ENCODE assay signal across 26 mouse cellular contexts in genomic region chr1:131213361-131213760, GRCm38 (mm10). TPM values are rescaled to one million over a fixed set of nuclear protein-coding genes. Genes with fewer than 3 reads are reported as not detected.
DNase-seq lines count a peak whose midpoint lies in the region; ATAC-seq and TF ChIP-seq lines count a peak whose summit lies in the region.
"Had no signal": no experiment of that assay in that cellular context is flagged by ENCODE, and none has a peak within 500 bp of the region (broad histone marks: within the 10 kb centered on the region; RNA-seq: fewer than 3 reads in every experiment).

No protein-coding gene starts in this region.

- no peak overlapping the region for H3K4me2 ChIP-seq in heart, embryonic 13.5 days
- H3K4me2 ChIP-seq in lung, postnatal 0 days (replicated peaks; ENCODE audit: low read depth, low read length), result no peak overlapping the region
- no peak overlapping the region for H3K4me2 ChIP-seq in stomach, embryonic 15.5 days
- H3K4me2 ChIP-seq: hindbrain, embryonic 12.5 days; kidney, embryonic 15.5 days; liver, embryonic 11.5 days; midbrain, embryonic 15.5 days; neural tube, embryonic 15.5 days had no signal

- H3K9me3 ChIP-seq in heart, embryonic 13.5 days, result no peaks in the 10 kb centered on the region
- no peaks in the 10 kb centered on the region for H3K9me3 ChIP-seq in lung, postnatal 0 days (ENCODE audit: low read length)
- no peaks in the 10 kb centered on the region for H3K9me3 ChIP-seq in stomach, embryonic 15.5 days
- H3K9me3 ChIP-seq: hindbrain, embryonic 12.5 days; kidney, embryonic 15.5 days; midbrain, embryonic 10.5 days; midbrain, embryonic 15.5 days; neural tube, embryonic 15.5 days had no signal

- no peak for TF ChIP-seq CTCF in lung, postnatal 0 days (IDR thresholded peaks at IDR 0.05)

- peaks cover 10% of the 10 kb centered on the region for H3K36me3 ChIP-seq in heart, embryonic 13.5 days
- H3K36me3 ChIP-seq in lung, postnatal 0 days (ENCODE audit: insufficient read depth, low read length), result no peaks in the 10 kb centered on the region
- H3K36me3 ChIP-seq in stomach, embryonic 15.5 days, result no peaks in the 10 kb centered on the region
- H3K36me3 ChIP-seq: hindbrain, embryonic 12.5 days; kidney, embryonic 15.5 days; midbrain, embryonic 10.5 days; midbrain, embryonic 15.5 days; neural tube, embryonic 15.5 days had no signal

- H3K27me3 ChIP-seq in heart, embryonic 13.5 days (replicated peaks), result no peaks in the 10 kb centered on the region
- no peaks in the 10 kb centered on the region for H3K27me3 ChIP-seq in lung, postnatal 0 days (replicated peaks; ENCODE audit: insufficient read depth, low read length)
- no peaks in the 10 kb centered on the region for H3K27me3 ChIP-seq in stomach, embryonic 15.5 days (replicated peaks)
- H3K27me3 ChIP-seq: hindbrain, embryonic 12.5 days; midbrain, embryonic 15.5 days; neural tube, embryonic 15.5 days; Patski had no signal

- intact Hi-C loops in left cerebral cortex, postnatal 36 days (cut with DNase I), result no loop called here

- H3K27ac ChIP-seq in heart, embryonic 13.5 days (replicated peaks), result 0 out of 2 replicates have a peak overlapping the region, but pooled peaks have one; percentile 7
- no peak overlapping the region for H3K27ac ChIP-seq in lung, postnatal 0 days (ENCODE audit: low read length)
- peak overlapping the region; percentile 44; the same call in 1 of the 2 replicates for H3K27ac ChIP-seq in stomach, embryonic 15.5 days
- H3K27ac ChIP-seq: hindbrain, embryonic 12.5 days; hindbrain, postnatal 0 days; kidney, embryonic 15.5 days; midbrain, embryonic 10.5 days; midbrain, embryonic 15.5 days; neural tube, embryonic 15.5 days had no signal

- DNase-seq in heart, adult 8-10 months (ENCODE audit: low spot score), result no peak
- peak; percentile 17 to 38 for DNase-seq in left cerebral cortex, postnatal 36 days (ENCODE audit: low spot score in 2 of 2)
- no peak for DNase-seq in left cerebral cortex, adult 9 months (ENCODE audit: low spot score in 2 of 2)
- DNase-seq in lung, postnatal 0 days (ENCODE audit: low spot score), result peak; percentile 29
- DNase-seq in lung, postnatal 25 days (ENCODE audit: low spot score), result no peak
- DNase-seq: adrenal gland, postnatal 10 days; cerebellum, adult 8-10 months; cerebellum, postnatal 25 days; gastrocnemius, postnatal 14 days; heart, adult 11 months; kidney, adult 18-20 months; kidney, postnatal 25 days; retina, postnatal 1 day; spleen, adult 18-20 months; thymus, postnatal 4 days had no signal

- 58% methylated on average over 6 of the region's 6 CpGs for WGBS in heart, embryonic 13.5 days
- 65% methylated on average over 6 of the region's 6 CpGs for WGBS in lung, postnatal 0 days
- 57% methylated on average over 6 of the region's 6 CpGs for WGBS in stomach, embryonic 15.5 days

- H3K4me1 ChIP-seq in heart, embryonic 13.5 days, result peaks cover 14% of the 10 kb centered on the region
- H3K4me1 ChIP-seq in lung, postnatal 0 days (ENCODE audit: insufficient read depth, low read depth, low read length), result peaks cover 5% of the 10 kb centered on the region
- peaks cover 18% of the 10 kb centered on the region for H3K4me1 ChIP-seq in stomach, embryonic 15.5 days
- H3K4me1 ChIP-seq: neural tube, embryonic 15.5 days had no signal

- H3K9ac ChIP-seq in heart, embryonic 13.5 days, result 0 out of 2 replicates have a peak overlapping the region, but pooled peaks have one; percentile 2
- H3K9ac ChIP-seq in lung, postnatal 0 days (replicated peaks; ENCODE audit: low read depth), result no peak overlapping the region
- no peak overlapping the region for H3K9ac ChIP-seq in stomach, embryonic 15.5 days
- H3K9ac ChIP-seq: hindbrain, embryonic 12.5 days; kidney, embryonic 15.5 days; midbrain, embryonic 15.5 days; neural tube, embryonic 15.5 days had no signal

- no peak overlapping the region for H3K4me3 ChIP-seq in heart, embryonic 13.5 days
- no peak overlapping the region for H3K4me3 ChIP-seq in lung, postnatal 0 days (ENCODE audit: low read depth, low read length)
- no peak overlapping the region for H3K4me3 ChIP-seq in stomach, embryonic 15.5 days (replicated peaks)
- H3K4me3 ChIP-seq: hindbrain, embryonic 12.5 days; kidney, embryonic 15.5 days; midbrain, embryonic 10.5 days; midbrain, embryonic 15.5 days; neural tube, embryonic 15.5 days had no signal

- no peak for ATAC-seq in heart, embryonic 13.5 days (ENCODE audit: extremely low read depth, insufficient number of reproducible peaks, low FRiP score, low TSS enrichment)
- ATAC-seq in lung, postnatal 0 days, result no peak
- no peak for ATAC-seq in stomach, embryonic 15.5 days (ENCODE audit: insufficient read depth, low FRiP score, low read depth)
- ATAC-seq: forebrain, embryonic 14.5 days; hindbrain, postnatal 0 days; midbrain, embryonic 15.5 days; Patski had no signal

- no peak for TF ChIP-seq EP300 in lung, postnatal 0 days (IDR thresholded peaks at IDR 0.05)

RNA-seq across cellular contexts. Expression of gene Rassf5, which starts 31.7 kb away (rescaled TPM):
- 14.9 and 18.2 TPM in 2 replicates for polyA plus RNA-seq in heart, embryonic 13.5 days (2015; fragmentation: Nextera tagmentation; extraction: Ambion mirVana)
- 1 to 10 TPM; 1.4 to 2.6 (median 1.5) TPM for total RNA-seq in heart, adult 8-10 months (2022)
- total RNA-seq in left cerebral cortex, postnatal 36 days (2021), result 10 to 100 TPM; 24.6 to 31.7 TPM
- polyA plus RNA-seq in lung, postnatal 0 days (2015; fragmentation: Nextera tagmentation; extraction: Ambion mirVana), result 7.5 and 8.3 TPM in 2 replicates
- 4.5 and 5.7 TPM in 2 replicates for polyA plus RNA-seq in stomach, embryonic 15.5 days (2015; fragmentation: Nextera tagmentation; extraction: Ambion mirVana)

Comparison
In these comparisons a context has a peak if more than half of its experiments do, and no peak if none do; other contexts are left out.
1. DNase-seq: peak in left cerebral cortex, postnatal 36 days (2 of 2) and lung, postnatal 0 days (single experiment); none in heart, adult 8-10 months (single experiment), left cerebral cortex, adult 9 months (0 of 2) and lung, postnatal 25 days (single experiment).